Mouse (Mus musculus): ENCODE measurements around the gene Zfp174. TPM values are rescaled to one million over a fixed set of nuclear protein-coding genes. Genes with fewer than 3 reads are reported as not detected.
A peak's percentile ranks its signal among the peaks of the same experiment; 100 is the strongest.

Gene Zfp174
- polyA plus RNA-seq, 1 experiment from 2014 or later = 2.2 TPM

- Histone ChIP-seq H3K9me3 (replicated peaks) (no peaks in the 10 kb centered on the region), H3K4me1 (peaks cover 38% of the 10 kb centered on the region), H3K36me3 (0 out of 2 replicates have a peak, but pooled peaks cover 4% of the 10 kb centered on the region), H3K4me3 (replicated peaks) (peak overlapping the region; percentile 83), H3K27me3 (replicated peaks) (no peaks in the 10 kb centered on the region), H3K4me2 (peak overlapping the region; percentile 77), H3K27ac (replicated peaks) (peak overlapping the region; percentile 96), H3K9ac (replicated peaks) (peak overlapping the region; percentile 92)
- 2% methylated on average over 10 of the region's 10 CpGs for WGBS
- ATAC-seq (ENCODE audit: low FRiP score) = no peak; the same call in 1 of the 2 replicates
Measured at GRCm38 (mm10) chr16:3885065-3885670, 38.1 kb downstream of the Zfp174 start.

- Histone ChIP-seq H3K4me3 (replicated peaks) (no peak overlapping the region), H3K9ac (replicated peaks) (no peak overlapping the region), H3K4me2 (no peak overlapping the region), H3K36me3 (peaks cover 12% of the 10 kb centered on the region; the same call in 1 of the 2 replicates), H3K27ac (replicated peaks) (no peak overlapping the region), H3K9me3 (replicated peaks) (no peaks in the 10 kb centered on the region), H3K4me1 (0 out of 2 replicates have a peak, but pooled peaks cover 4% of the 10 kb centered on the region), H3K27me3 (replicated peaks) (no peaks in the 10 kb centered on the region)
- 98% methylated on average over 14 of the region's 14 CpGs for WGBS
- no peak for ATAC-seq (ENCODE audit: low FRiP score)
Measured at GRCm38 (mm10) chr16:3891621-3892295, 44.7 kb downstream of the Zfp174 start.

- Histone ChIP-seq H3K9me3 (replicated peaks) (no peaks in the 10 kb centered on the region), H3K36me3 (peaks cover 23% of the 10 kb centered on the region), H3K4me2 (no peak overlapping the region), H3K27me3 (replicated peaks) (no peaks in the 10 kb centered on the region), H3K27ac (replicated peaks) (no peak overlapping the region), H3K4me3 (replicated peaks) (no peak overlapping the region), H3K4me1 (no peaks in the 10 kb centered on the region), H3K9ac (replicated peaks) (no peak overlapping the region)
- 80% methylated on average over 3 of the region's 3 CpGs for WGBS
- no peak for ATAC-seq (ENCODE audit: low FRiP score)
Measured at GRCm38 (mm10) chr16:3893739-3894138, 46.7 kb downstream of the Zfp174 start.

GRCm38 (mm10) chr16:3895173-3895792, 48.2 kb downstream of the Zfp174 start:
- no peak overlapping the region for H3K4me3 ChIP-seq (replicated peaks)
- ATAC-seq (ENCODE audit: low FRiP score) = no peak
- no peak overlapping the region for H3K27ac ChIP-seq (replicated peaks)
- no peaks in the 10 kb centered on the region for H3K4me1 ChIP-seq
- H3K36me3 ChIP-seq = peaks cover 39% of the 10 kb centered on the region
- WGBS = 86% methylated on average over 9 of the region's 9 CpGs
- no peak overlapping the region for H3K4me2 ChIP-seq
- no peaks in the 10 kb centered on the region for H3K9me3 ChIP-seq (replicated peaks)
- H3K9ac ChIP-seq (replicated peaks) = no peak overlapping the region
- no peaks in the 10 kb centered on the region for H3K27me3 ChIP-seq (replicated peaks)

GRCm38 (mm10) chr16:3896046-3896445, 49.0 kb downstream of the Zfp174 start:
- H3K27ac ChIP-seq (replicated peaks) = no peak overlapping the region
- no peak overlapping the region for H3K4me3 ChIP-seq (replicated peaks)
- H3K36me3 ChIP-seq = peaks cover 46% of the 10 kb centered on the region
- H3K4me1 ChIP-seq = no peaks in the 10 kb centered on the region
- H3K9me3 ChIP-seq (replicated peaks) = no peaks in the 10 kb centered on the region
- no peak overlapping the region for H3K4me2 ChIP-seq
- no peak for ATAC-seq (ENCODE audit: low FRiP score)
- no peaks in the 10 kb centered on the region for H3K27me3 ChIP-seq (replicated peaks)
- 90% methylated on average over 6 of the region's 6 CpGs for WGBS
- H3K9ac ChIP-seq (replicated peaks) = no peak overlapping the region

GRCm38 (mm10) chr16:3896553-3896952, 49.5 kb downstream of the Zfp174 start:
- Histone ChIP-seq H3K27me3 (replicated peaks) (no peaks in the 10 kb centered on the region), H3K36me3 (peaks cover 51% of the 10 kb centered on the region), H3K9me3 (replicated peaks) (no peaks in the 10 kb centered on the region), H3K4me1 (no peaks in the 10 kb centered on the region), H3K4me2 (no peak overlapping the region), H3K27ac (replicated peaks) (no peak overlapping the region), H3K4me3 (replicated peaks) (no peak overlapping the region), H3K9ac (replicated peaks) (no peak overlapping the region)
- no peak for ATAC-seq (ENCODE audit: low FRiP score)
- 100% methylated on average over 1 of the region's 1 CpGs for WGBS

- Histone ChIP-seq H3K4me1 (peaks cover 19% of the 10 kb centered on the region), H3K9ac (replicated peaks) (no peak overlapping the region), H3K4me2 (peak overlapping the region; percentile 67), H3K9me3 (replicated peaks) (no peaks in the 10 kb centered on the region), H3K27ac (replicated peaks) (no peak overlapping the region), H3K4me3 (replicated peaks) (no peak overlapping the region), H3K27me3 (replicated peaks) (no peaks in the 10 kb centered on the region), H3K36me3 (peaks cover 39% of the 10 kb centered on the region)
- WGBS = 83% methylated on average over 2 of the region's 2 CpGs
- peak; percentile 13; the same call in 1 of the 2 replicates for ATAC-seq (ENCODE audit: low FRiP score)
Measured at GRCm38 (mm10) chr16:3907471-3907870, 60.4 kb downstream of the Zfp174 start.

Other genes with a start within 250 kb of the Zfp174 start
- not detected in 2 replicates for gene Mefv, start 129.2 kb upstream of the Zfp174 start, polyA plus RNA-seq (2015; fragmentation: Nextera tagmentation; extraction: Ambion mirVana)
- gene Zfp263, start 103.2 kb upstream of the Zfp174 start, polyA plus RNA-seq (2015; fragmentation: Nextera tagmentation; extraction: Ambion mirVana) = 46.3 and 46.5 TPM in 2 replicates
- not detected in 2 replicates for gene Olfr15, start 16.4 kb upstream of the Zfp174 start, polyA plus RNA-seq (2015; fragmentation: Nextera tagmentation; extraction: Ambion mirVana)
- 95.6 and 102 TPM in 2 replicates for gene Naa60, start 25.1 kb downstream of the Zfp174 start, polyA plus RNA-seq (2015; fragmentation: Nextera tagmentation; extraction: Ambion mirVana)
- 12.9 and 13.4 TPM in 2 replicates for gene Zfp597, start 37.3 kb downstream of the Zfp174 start, polyA plus RNA-seq (2015; fragmentation: Nextera tagmentation; extraction: Ambion mirVana)
- 2.1 and 2.7 TPM in 2 replicates for gene Gm20695, start 37.4 kb downstream of the Zfp174 start, polyA plus RNA-seq (2015; fragmentation: Nextera tagmentation; extraction: Ambion mirVana)
- gene 1700037C18Rik, start 61.4 kb downstream of the Zfp174 start, polyA plus RNA-seq (2015; fragmentation: Nextera tagmentation; extraction: Ambion mirVana) = 13.4 and 15.3 TPM in 2 replicates
- 36.8 and 40.1 TPM in 2 replicates for gene Cluap1, start 61.5 kb downstream of the Zfp174 start, polyA plus RNA-seq (2015; fragmentation: Nextera tagmentation; extraction: Ambion mirVana)
- 1.3 and 2.2 TPM in 2 replicates for gene Nlrc3, start 129.4 kb downstream of the Zfp174 start, polyA plus RNA-seq (2015; fragmentation: Nextera tagmentation; extraction: Ambion mirVana)
- gene Slx4, start 156.5 kb downstream of the Zfp174 start, polyA plus RNA-seq (2015; fragmentation: Nextera tagmentation; extraction: Ambion mirVana) = 21.6 TPM in 2 replicates
- gene Dnase1, start 189.7 kb downstream of the Zfp174 start, polyA plus RNA-seq (2015; fragmentation: Nextera tagmentation; extraction: Ambion mirVana) = 4.8 and 5.2 TPM in 2 replicates
- 53.8 and 65.5 TPM in 2 replicates for gene Trap1, start 230.6 kb downstream of the Zfp174 start, polyA plus RNA-seq (2015; fragmentation: Nextera tagmentation; extraction: Ambion mirVana)